Mouse (Mus musculus): Measurements from ENCODE around the gene Gm49321.

DNA sequence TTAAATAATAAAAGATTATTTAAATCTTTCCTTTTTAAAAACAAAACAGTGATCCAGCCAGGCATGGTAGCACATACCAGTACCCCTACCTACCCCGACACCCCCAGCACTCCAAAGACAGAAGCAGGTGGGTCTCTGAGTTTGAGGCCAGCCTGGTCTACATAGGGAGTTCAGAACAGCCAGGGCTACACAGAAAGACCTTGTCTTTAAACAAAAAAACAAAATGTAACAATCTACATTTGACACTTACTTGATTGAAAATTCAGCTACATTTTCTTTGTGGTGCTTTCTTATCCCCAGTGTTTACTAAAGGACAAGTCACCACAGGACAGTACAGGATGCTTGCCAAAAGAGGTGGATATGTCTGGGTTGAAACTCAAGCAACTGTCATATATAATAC is at the start of gene Gm49321:
- TF ChIP-seq CTCF (IDR thresholded peaks at IDR 0.05; ENCODE audit: low read depth) (no peak), EP300 (IDR thresholded peaks at IDR 0.05; ENCODE audit: low read depth) (no peak)
